Mouse (Mus musculus) forebrain, embryonic 14.5 days (tissue): ENCODE results near the gene Tet3. TPM values are rescaled to one million over a fixed set of nuclear protein-coding genes. Genes with fewer than 3 reads are reported as not detected.

Source experiments
- ATAC-seq: fragments of 200-750 bp; cut with Nextera tagmentation; 2 replicates; pipeline ENCODE4 v1.8.0; 2017; ENCODE audit warnings: mild to moderate bottlenecking, moderate library complexity
- DNase-seq: peaks from one replicate; pipeline ENCODE4 v3.0.0-alpha.2; 2015; ENCODE audit warnings: low spot score
- H3K27ac ChIP-seq: fragments of 300-500 bp; sonication (generic); 2 replicates; pipeline ENCODE4 v1.5.1; 2014; ENCODE audit warnings: low read depth, mild to moderate bottlenecking, control low read depth, low read length, moderate library complexity
- H3K27me3 ChIP-seq: fragments of 300-500 bp; sonication (generic); replicated peaks from 2 replicates; pipeline ENCODE4 v1.6.1; 2014; ENCODE audit warnings: low read length, control low read depth, mixed read lengths; ENCODE audit not compliant: control insufficient read depth, insufficient read depth
- H3K36me3 ChIP-seq: fragments of 300-500 bp; sonication (generic); 2 replicates; pipeline ENCODE4 v1.6.1; 2014; ENCODE audit warnings: low read length, control low read depth; ENCODE audit not compliant: control insufficient read depth, insufficient read depth
- H3K4me1 ChIP-seq: fragments of 300-500 bp; sonication (generic); 2 replicates; pipeline ENCODE4 v1.6.1; 2014; ENCODE audit warnings: antibody characterized with exemption, low read length, control low read depth; ENCODE audit not compliant: control insufficient read depth, insufficient read depth
- H3K4me2 ChIP-seq: fragments of 300-500 bp; sonication (generic); 2 replicates; pipeline ENCODE4 v1.6.1; 2014; ENCODE audit warnings: mild to moderate bottlenecking, control low read depth, low read length
- H3K4me3 ChIP-seq: fragments of 300-500 bp; sonication (generic); 2 replicates; pipeline ENCODE4 v1.5.1; 2014; ENCODE audit warnings: low read depth, low read length, control low read depth
- H3K9ac ChIP-seq: fragments of 300-500 bp; sonication (generic); 2 replicates; pipeline ENCODE4 v1.6.1; 2014; ENCODE audit warnings: mild to moderate bottlenecking, low read length, control low read depth, moderate library complexity
- H3K9me3 ChIP-seq: fragments of 300-500 bp; sonication (generic); replicated peaks from 2 replicates; pipeline ENCODE4 v1.6.1; 2016; ENCODE audit warnings: low read length, control low read depth, mixed read lengths; ENCODE audit not compliant: control insufficient read depth
- WGBS: fragments of 180-500 bp; shearing (Covaris S2); extraction: QIAGEN DNeasy Blood & Tissue Kit; methylation state at CpG from one replicate; pipeline ENCODE4 v1.1.7; 2014; 5-methylcytosine and 5-hydroxymethylcytosine counted together
- polyA plus RNA-seq: library from polyadenylated mRNA; unstranded; fragments of >200 nt; fragmentation: Nextera tagmentation; extraction: Ambion mirVana; gene quantifications from 2 replicates; pipeline ENCODE4 v1.2.1, GENCODE M21; 2014

Gene Tet3
- polyA plus RNA-seq, 1 experiment from 2014 or later: 34.9 TPM

GRCm38 (mm10) chr6:83445796-83446195, 13.1 kb downstream of the Tet3 start:
- 91% methylated on average over 2 of the region's 2 CpGs for WGBS
- ATAC-seq (no peak), DNase-seq (no peak)
- Histone ChIP-seq H3K9me3 (no peaks in the 10 kb centered on the region), H3K4me2 (no peak overlapping the region), H3K4me3 (no peak overlapping the region), H3K27me3 (no peaks in the 10 kb centered on the region), H3K9ac (no peak overlapping the region), H3K4me1 (peaks cover 49% of the 10 kb centered on the region), H3K36me3 (peaks cover 37% of the 10 kb centered on the region), H3K27ac (no peak overlapping the region)

GRCm38 (mm10) chr6:83443441-83444340, 15.2 kb downstream of the Tet3 start:
- ATAC-seq (peak; percentile 40), DNase-seq (peak; percentile 87)
- Histone ChIP-seq H3K27ac (peak overlapping the region; percentile 68), H3K4me3 (no peak overlapping the region), H3K4me2 (peak overlapping the region; percentile 36), H3K4me1 (peaks cover 65% of the 10 kb centered on the region), H3K9me3 (no peaks in the 10 kb centered on the region), H3K27me3 (no peaks in the 10 kb centered on the region), H3K9ac (peak overlapping the region; percentile 35), H3K36me3 (peaks cover 23% of the 10 kb centered on the region)
- 4% methylated on average over 13 of the region's 13 CpGs for WGBS

GRCm38 (mm10) chr6:83442639-83443038, 16.2 kb downstream of the Tet3 start:
- Histone ChIP-seq H3K4me2 (peak overlapping the region; percentile 75), H3K9ac (peak overlapping the region; percentile 91; the same call in 1 of the 2 replicates), H3K27ac (peak overlapping the region; percentile 98; the same call in 1 of the 2 replicates), H3K4me1 (peaks cover 75% of the 10 kb centered on the region), H3K36me3 (peaks cover 25% of the 10 kb centered on the region; the same call in 1 of the 2 replicates), H3K4me3 (peak overlapping the region; percentile 74; the same call in 1 of the 2 replicates), H3K9me3 (no peaks in the 10 kb centered on the region), H3K27me3 (no peaks in the 10 kb centered on the region)
- WGBS: 33% methylated on average over 3 of the region's 3 CpGs
- DNase-seq: no peak
- ATAC-seq: no peak

DNA sequence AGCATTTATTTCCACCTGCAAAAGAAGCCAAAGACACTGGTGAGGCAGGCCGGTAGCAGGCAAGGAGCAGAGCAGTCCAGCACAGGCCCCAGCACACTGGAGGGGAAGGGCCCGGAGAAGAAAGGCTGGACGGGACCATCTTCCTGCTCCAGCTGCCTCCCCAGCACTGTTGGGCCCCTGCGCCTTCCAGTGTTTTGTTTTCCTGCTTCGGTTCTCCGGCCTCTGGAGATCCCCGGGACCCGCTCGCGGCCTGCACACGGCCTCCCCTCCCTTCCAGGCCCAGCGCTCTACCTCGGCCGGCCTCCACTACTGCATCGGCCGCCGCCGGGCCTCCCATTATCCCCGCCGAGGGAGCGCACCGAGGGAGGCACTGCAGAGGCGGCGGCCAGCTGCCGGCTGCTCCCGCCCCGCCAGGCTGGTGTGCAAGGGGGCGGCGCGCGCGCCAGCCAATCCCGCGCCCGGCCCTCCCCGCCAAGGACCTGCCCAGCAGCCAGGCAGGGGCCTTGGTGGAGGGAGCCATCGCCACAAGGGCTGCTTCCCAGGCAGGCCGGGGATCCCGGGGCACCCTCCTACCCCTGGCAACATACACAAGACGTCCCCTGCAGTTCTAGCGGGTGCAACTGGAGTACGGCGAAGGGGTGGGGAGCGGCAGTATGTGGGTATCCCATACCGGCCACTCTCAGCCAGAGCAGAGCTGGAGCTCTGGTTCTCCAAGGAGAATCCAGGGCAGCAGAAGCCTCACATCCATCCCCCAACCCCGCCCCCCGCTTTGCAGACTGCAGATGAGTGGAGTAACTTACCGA, 17.4 kb downstream of the Tet3 start:
- under 1% methylated on average over 48 of the region's 48 CpGs for WGBS
- peak overlapping the region; percentile 91 for H3K9ac ChIP-seq
- peak overlapping the region; percentile 98 for H3K27ac ChIP-seq
- H3K9me3 ChIP-seq: no peaks in the 10 kb centered on the region
- H3K4me2 ChIP-seq: peak overlapping the region; percentile 75
- ATAC-seq (peak; percentile 91), DNase-seq (peak; percentile 91)
- peaks cover 22% of the 10 kb centered on the region; the same call in 1 of the 2 replicates for H3K36me3 ChIP-seq
- peak overlapping the region; percentile 74 for H3K4me3 ChIP-seq
- H3K27me3 ChIP-seq: no peaks in the 10 kb centered on the region
- H3K4me1 ChIP-seq: peaks cover 77% of the 10 kb centered on the region

DNA sequence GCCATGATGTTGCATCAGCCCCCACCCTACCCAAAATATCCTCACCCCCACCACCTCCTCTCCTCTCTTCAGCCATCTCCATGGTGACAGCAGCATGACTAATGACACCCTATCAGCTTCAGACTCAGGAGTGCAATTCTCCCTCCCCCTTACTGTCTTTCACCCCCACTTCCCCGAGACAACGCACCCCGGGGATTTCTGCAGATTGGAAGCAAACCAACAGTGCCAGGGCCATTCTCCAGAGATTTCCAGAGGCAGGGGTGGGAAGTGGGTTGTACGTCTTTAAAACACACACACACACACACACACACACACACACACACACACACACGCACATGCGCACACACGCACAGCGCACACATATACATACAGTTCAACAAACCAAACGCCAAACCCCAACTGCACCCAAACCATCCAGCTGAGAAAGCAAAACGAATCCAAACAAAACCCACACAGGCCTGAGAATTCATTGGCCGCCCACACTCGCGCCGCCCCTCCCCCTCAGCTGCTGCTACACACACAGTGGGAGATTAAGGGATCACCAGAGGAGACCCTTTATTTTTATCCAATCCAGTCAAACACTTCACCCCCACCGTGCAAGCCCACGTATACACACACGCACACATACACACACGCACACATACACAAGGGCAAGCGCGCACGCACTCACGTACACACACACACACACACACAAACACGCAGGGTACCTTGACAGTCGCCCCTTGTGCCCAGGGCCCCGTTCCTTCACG, 18.2 kb downstream of the Tet3 start:
- Histone ChIP-seq H3K27ac (peak overlapping the region; percentile 98), H3K27me3 (no peaks in the 10 kb centered on the region), H3K4me3 (peak overlapping the region; percentile 74), H3K9ac (peak overlapping the region; percentile 91), H3K36me3 (peaks cover 25% of the 10 kb centered on the region; the same call in 1 of the 2 replicates), H3K9me3 (no peaks in the 10 kb centered on the region), H3K4me1 (peaks cover 78% of the 10 kb centered on the region), H3K4me2 (peak overlapping the region; percentile 75)
- 2% methylated on average over 26 of the region's 26 CpGs for WGBS
- ATAC-seq (peak; percentile 62), DNase-seq (peak; percentile 86)

GRCm38 (mm10) chr6:83440197-83440509, 18.7 kb downstream of the Tet3 start:
- ATAC-seq: no peak
- Histone ChIP-seq H3K27ac (peak overlapping the region; percentile 98), H3K9me3 (no peaks in the 10 kb centered on the region)

DNA sequence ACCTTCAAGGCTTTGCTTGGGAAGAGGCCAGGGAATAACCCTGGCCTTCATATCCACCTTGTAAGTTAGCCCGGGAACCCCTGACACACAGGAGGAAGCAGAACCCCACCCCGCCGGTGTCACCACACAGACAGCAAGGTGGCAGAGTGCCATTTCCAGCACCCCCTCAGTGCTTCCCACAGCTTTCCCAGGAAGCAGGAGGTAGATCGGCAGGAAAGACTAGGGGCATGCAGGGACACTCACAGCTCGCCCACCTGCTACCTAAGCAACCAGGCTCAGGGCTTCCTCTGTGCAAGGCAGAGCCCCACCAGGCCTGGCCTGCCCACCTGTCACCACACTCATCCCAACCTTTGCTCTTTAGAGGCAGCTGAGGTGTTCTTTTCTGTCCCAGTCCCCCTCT, 19.1 kb downstream of the Tet3 start:
- Histone ChIP-seq H3K36me3 (peaks cover 24% of the 10 kb centered on the region), H3K4me2 (peak overlapping the region; percentile 75), H3K27ac (peak overlapping the region; percentile 98; the same call in 1 of the 2 replicates), H3K27me3 (no peaks in the 10 kb centered on the region), H3K4me1 (peaks cover 78% of the 10 kb centered on the region), H3K9ac (peak overlapping the region; percentile 91), H3K4me3 (peak overlapping the region; percentile 74), H3K9me3 (no peaks in the 10 kb centered on the region)
- DNase-seq (no peak), ATAC-seq (no peak)
- WGBS: 67% methylated on average over 5 of the region's 5 CpGs

More at GRCm38 (mm10) chr6:83440197-83440509, 18.7 kb downstream of the Tet3 start:
- WGBS: 20% methylated on average over 3 of the region's 3 CpGs
- peaks cover 78% of the 10 kb centered on the region for H3K4me1 ChIP-seq
- no peaks in the 10 kb centered on the region for H3K27me3 ChIP-seq
- H3K36me3 ChIP-seq: peaks cover 24% of the 10 kb centered on the region
- no peak for DNase-seq
- H3K4me3 ChIP-seq: peak overlapping the region; percentile 74
- H3K4me2 ChIP-seq: peak overlapping the region; percentile 75
- peak overlapping the region; percentile 91 for H3K9ac ChIP-seq

- Histone ChIP-seq H3K27me3 (no peaks in the 10 kb centered on the region), H3K4me1 (peaks cover 74% of the 10 kb centered on the region), H3K9me3 (no peaks in the 10 kb centered on the region), H3K36me3 (peaks cover 24% of the 10 kb centered on the region), H3K4me2 (peak overlapping the region; percentile 75), H3K4me3 (peak overlapping the region; percentile 74), H3K27ac (peak overlapping the region; percentile 17; the same call in 1 of the 2 replicates), H3K9ac (peak overlapping the region; percentile 91)
- WGBS: 70% methylated on average over 13 of the region's 13 CpGs
- no peak for ATAC-seq
- no peak for DNase-seq
These were observed 19.6 kb downstream of the Tet3 start for GRCm38 (mm10) chr6:83439119-83439767.
